Mouse (Mus musculus): ENCODE results near the gene Tmc8. TPM values are rescaled to one million over a fixed set of nuclear protein-coding genes. Genes with fewer than 3 reads are reported as not detected.

Tmc8 gene
- 0.35 TPM for polyA plus RNA-seq (2014; fragmentation: Illumina TruSeq; extraction: RNeasy Lipid Tissue Mini Kit (QIAGEN cat#74804); ENCODE audit: low read depth, low replicate concordance)

DNA sequence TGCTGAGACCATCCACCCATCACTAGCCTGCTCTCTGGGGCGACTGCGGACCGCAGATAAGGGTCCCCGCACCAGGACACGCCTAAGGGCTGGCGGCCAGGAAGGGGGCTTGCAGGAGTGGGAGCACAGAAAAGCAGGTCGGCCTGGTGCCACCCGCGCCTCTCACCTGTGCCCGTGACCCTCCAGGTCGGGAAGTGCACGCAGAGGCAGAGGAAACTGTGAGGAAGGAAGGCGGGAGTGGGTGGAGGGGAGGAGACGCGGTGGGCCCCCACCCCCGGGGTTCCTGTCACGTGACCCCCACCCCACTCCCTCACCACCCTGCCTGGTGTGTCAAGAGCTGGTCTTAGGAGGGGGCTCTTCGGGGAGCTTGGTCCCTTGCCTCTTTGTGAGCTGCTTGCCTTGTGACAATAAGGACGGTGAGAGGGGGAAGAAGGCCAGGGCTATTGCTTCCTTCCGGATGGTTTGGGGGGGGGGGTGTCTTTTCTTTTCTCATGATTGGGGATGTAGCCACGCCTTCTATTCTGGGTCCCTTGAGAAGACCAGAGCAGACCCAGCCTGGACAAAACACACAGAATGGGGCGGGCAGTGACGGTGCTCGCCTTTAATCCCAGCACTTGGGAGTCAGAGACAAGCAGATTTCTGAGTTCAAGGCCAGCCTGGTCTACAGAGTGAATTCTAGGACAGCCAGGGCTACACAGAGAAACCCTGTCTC is at the start of gene Tmc8, which contains the start of gene Tmc6:
TSS of gene Tmc8 (plus strand) at position 84 of the 712 bp plus-strand sequence.
TSS of gene Tmc6 (minus strand) at position 206 of the 712 bp plus-strand sequence.

DNA sequence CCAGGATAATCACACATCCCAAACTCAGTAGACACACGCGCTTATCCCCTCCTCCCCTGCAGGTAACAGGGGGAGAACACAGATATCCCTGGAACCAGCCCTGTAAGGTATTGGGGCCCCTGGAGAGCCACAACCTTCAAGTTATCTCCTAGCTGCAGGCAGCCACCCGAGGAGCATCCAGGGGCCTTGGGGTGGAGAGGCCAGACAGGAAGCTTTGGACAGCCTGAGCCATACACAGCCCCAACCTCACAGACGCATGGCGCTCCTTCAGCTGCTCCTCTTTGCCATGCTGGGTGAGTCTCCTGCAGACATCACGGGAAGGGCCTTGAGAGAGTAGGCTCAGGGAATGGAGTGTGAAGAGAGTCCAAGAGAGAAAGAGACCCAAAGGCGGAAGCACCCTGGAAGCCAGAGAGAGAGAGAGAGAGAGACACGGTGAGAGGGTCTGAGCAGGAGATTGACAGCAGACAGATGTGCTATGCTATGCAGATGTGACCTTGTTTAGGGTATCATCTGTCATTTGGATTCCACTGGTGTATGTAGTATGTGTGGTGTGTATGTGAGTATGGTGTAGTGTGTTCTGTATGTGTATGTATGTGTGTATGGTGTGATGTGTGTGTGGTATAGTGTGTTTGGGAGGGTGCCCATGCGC is 15.8 kb downstream of the Tmc8 start, which contains the start of gene 6030468B19Rik:
TSS of gene 6030468B19Rik (plus strand) at position 150 of the 649 bp plus-strand sequence.

DNA sequence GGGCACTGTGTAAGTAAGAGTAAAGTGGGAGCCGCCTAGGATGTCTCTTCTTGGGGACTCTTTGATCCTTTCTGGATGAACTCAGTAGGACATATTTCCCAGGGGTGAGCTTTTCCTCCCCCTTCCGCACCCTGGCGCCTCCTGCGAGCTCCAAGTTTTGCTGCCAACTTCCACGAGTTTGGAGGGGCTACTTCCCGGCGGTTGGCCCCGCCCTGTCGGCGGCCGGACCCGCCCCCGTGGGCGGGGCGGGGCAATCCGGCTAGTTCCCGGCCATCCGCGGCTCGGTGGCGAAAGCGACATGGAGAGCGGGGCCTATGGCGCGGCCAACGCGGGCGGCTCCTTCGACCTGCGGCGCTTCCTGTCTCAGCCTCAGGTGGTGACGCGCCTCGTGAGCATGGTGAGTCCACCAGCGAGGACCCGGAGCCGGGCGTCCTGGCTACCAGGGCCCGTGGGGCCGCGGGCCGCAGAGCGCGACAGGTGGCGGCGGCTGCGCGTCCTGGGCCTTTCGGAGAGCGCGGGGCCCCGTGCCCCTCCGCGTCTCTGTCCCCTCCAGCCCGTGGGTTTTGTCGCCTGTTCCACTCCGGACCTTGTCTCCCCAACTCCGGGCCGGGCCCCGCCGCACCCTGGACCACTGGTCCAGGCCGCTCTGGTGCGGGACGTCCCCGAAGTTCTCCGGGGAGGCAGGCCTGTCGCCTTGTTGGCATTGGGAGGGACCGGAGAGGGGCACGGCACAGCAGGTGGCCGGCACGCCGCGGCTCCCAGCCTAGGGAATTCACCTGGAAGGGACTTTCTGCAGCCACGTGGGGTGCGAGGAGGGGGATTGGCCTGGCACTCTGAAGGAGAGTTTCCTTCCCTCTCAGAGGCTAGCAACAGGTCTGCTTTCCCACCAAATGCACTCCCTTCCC is 27.8 kb downstream of the Tmc8 start, which contains the start of the genes Gm20708 and Syngr2:
TSS of gene Gm20708 (plus strand) at position 262 of the 905 bp plus-strand sequence.
TSS of gene Syngr2 (plus strand) at position 262 of the 905 bp plus-strand sequence.

DNA sequence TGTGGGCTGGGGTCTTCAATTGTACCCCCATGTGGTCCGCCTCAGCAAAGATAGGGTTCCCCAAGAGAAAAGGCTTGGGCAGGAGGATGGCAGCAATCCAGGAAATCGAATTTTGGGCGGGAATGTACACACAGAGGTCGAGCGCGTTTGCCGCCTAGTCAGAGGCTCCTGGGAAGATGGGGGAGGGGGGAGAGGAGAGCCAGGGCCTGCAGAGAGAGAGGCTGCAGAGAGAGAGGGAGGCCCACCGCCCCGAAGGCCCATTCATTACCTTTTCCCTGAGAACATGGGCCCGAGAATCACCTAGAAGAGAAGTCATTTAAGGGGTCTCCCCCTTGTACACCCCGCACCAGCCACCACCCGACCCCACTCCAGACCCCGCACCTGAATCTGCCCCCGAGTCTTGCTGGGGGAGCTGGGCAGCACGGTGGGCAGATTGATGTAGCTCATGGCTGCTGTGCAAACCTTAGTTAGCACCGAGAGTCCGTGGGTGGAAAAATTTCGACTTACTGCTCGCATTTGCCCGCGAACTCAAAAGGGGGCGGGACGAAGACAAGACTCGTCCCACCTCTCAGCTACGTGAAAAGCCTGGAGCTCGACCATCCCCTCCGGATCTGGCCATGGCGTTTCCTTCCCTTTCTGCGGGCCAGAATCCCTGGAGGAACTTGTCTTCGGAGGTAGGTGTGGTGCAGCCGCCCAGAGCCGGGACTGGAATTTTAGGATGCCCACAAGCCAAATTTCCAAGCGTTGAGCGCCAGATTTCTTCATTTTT is 43.6 kb downstream of the Tmc8 start, which contains the start of the genes Afmid and Tk1:
TSS of gene Afmid (plus strand) at position 592 of the 769 bp plus-strand sequence.
TSS of gene Tk1 (minus strand) at position 760 of the 769 bp plus-strand sequence.

Other genes starting within 250 kb of the Tmc8 start
- 9.9 TPM for gene Tnrc6c, start 127.8 kb upstream of the Tmc8 start, polyA plus RNA-seq (2014; fragmentation: Illumina TruSeq; extraction: RNeasy Lipid Tissue Mini Kit (QIAGEN cat#74804); ENCODE audit: low read depth, low replicate concordance)
- gene Tmc6, start 122 bp downstream of the Tmc8 start, polyA plus RNA-seq (2014; fragmentation: Illumina TruSeq; extraction: RNeasy Lipid Tissue Mini Kit (QIAGEN cat#74804); ENCODE audit: low read depth, low replicate concordance) = 0.70 TPM
- not detected for gene 6030468B19Rik, start 15.6 kb downstream of the Tmc8 start, polyA plus RNA-seq (2014; fragmentation: Illumina TruSeq; extraction: RNeasy Lipid Tissue Mini Kit (QIAGEN cat#74804); ENCODE audit: low read depth, low replicate concordance)
- gene Gm20708, start 27.6 kb downstream of the Tmc8 start, polyA plus RNA-seq (2014; fragmentation: Illumina TruSeq; extraction: RNeasy Lipid Tissue Mini Kit (QIAGEN cat#74804); ENCODE audit: low read depth, low replicate concordance) = 2.5 TPM
- gene Syngr2, start 27.6 kb downstream of the Tmc8 start, polyA plus RNA-seq (2014; fragmentation: Illumina TruSeq; extraction: RNeasy Lipid Tissue Mini Kit (QIAGEN cat#74804); ENCODE audit: low read depth, low replicate concordance) = 7.9 TPM
- 0.64 TPM for gene Afmid, start 43.8 kb downstream of the Tmc8 start, polyA plus RNA-seq (2014; fragmentation: Illumina TruSeq; extraction: RNeasy Lipid Tissue Mini Kit (QIAGEN cat#74804); ENCODE audit: low read depth, low replicate concordance)
- gene Tk1, start 44.0 kb downstream of the Tmc8 start, polyA plus RNA-seq (2014; fragmentation: Illumina TruSeq; extraction: RNeasy Lipid Tissue Mini Kit (QIAGEN cat#74804); ENCODE audit: low read depth, low replicate concordance) = not detected
- gene Birc5, start 67.2 kb downstream of the Tmc8 start, polyA plus RNA-seq (2014; fragmentation: Illumina TruSeq; extraction: RNeasy Lipid Tissue Mini Kit (QIAGEN cat#74804); ENCODE audit: low read depth, low replicate concordance) = 3.5 TPM
- gene Tmem235, start 78.7 kb downstream of the Tmc8 start, polyA plus RNA-seq (2014; fragmentation: Illumina TruSeq; extraction: RNeasy Lipid Tissue Mini Kit (QIAGEN cat#74804); ENCODE audit: low read depth, low replicate concordance) = not detected
- gene Tha1, start 91.4 kb downstream of the Tmc8 start, polyA plus RNA-seq (2014; fragmentation: Illumina TruSeq; extraction: RNeasy Lipid Tissue Mini Kit (QIAGEN cat#74804); ENCODE audit: low read depth, low replicate concordance) = not detected
- gene Socs3, start 188.0 kb downstream of the Tmc8 start, polyA plus RNA-seq (2014; fragmentation: Illumina TruSeq; extraction: RNeasy Lipid Tissue Mini Kit (QIAGEN cat#74804); ENCODE audit: low read depth, low replicate concordance) = 0.87 TPM
- 8.0 TPM for gene Pgs1, start 204.2 kb downstream of the Tmc8 start, polyA plus RNA-seq (2014; fragmentation: Illumina TruSeq; extraction: RNeasy Lipid Tissue Mini Kit (QIAGEN cat#74804); ENCODE audit: low read depth, low replicate concordance)

All from adrenal gland, adult 10 weeks (tissue).